Mouse (Mus musculus): ENCODE results near the gene Gpc6. TPM values are rescaled to one million over a fixed set of nuclear protein-coding genes. Genes with fewer than 3 reads are reported as not detected.

Gpc6 gene
- total and polyA plus RNA-seq, 3 experiments: not detected

DNA sequence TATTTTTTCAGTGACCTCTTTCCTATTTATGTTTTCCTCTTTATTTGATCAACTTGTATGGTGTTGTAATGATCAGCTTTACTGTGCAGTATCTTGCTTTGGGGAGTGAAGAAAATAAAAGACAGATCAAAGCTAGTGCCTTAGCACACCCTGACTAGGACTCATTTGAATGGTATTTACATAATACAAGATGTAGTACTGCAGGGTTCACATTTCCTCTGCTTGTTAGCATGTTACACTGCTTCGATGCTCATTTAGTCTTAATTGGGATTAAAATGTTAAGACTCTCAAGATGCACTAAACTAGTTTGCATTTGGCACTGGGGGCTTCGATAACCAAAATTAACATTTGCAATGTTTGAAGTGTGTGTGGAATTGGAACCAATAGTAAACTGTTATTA lies 803.6 kb downstream of the Gpc6 start:
- H3K9ac ChIP-seq (ENCODE audit: insufficient read depth, low read depth): no peak overlapping the region
- no peak for DNase-seq (ENCODE audit: extremely low read depth)
- no peaks in the 10 kb centered on the region for H3K36me3 ChIP-seq (replicated peaks in 1 of 2; ENCODE audit: control insufficient read depth in 1 of 2, insufficient read depth in 1 of 2, low read length in 1 of 2)
- H3K79me2 ChIP-seq (replicated peaks; ENCODE audit: control insufficient read depth, extremely low read depth, insufficient read depth, poor library complexity, severe bottlenecking): no peaks in the 10 kb centered on the region
- no peak for TF ChIP-seq RAD21 (IDR thresholded peaks at IDR 0.05; ENCODE audit: low read depth, low read length)
- no peak for TF ChIP-seq CTCF (conservative IDR thresholded peaks at IDR 0.05 in 1 of 2, IDR thresholded peaks at IDR 0.05 in 1 of 2; ENCODE audit: low read depth in 2 of 2, low read length in 2 of 2)
- no peak for TF ChIP-seq MEF2A (IDR thresholded peaks at IDR 0.05; ENCODE audit: borderline replicate concordance, low read depth, low read length)
- no peak for TF ChIP-seq ETS1 (conservative IDR thresholded peaks at IDR 0.05; ENCODE audit: low read depth, low read length)
- TF ChIP-seq SIN3A (IDR thresholded peaks at IDR 0.05; ENCODE audit: low read length): no peak
- no peak for TF ChIP-seq JUN (IDR thresholded peaks at IDR 0.05; ENCODE audit: insufficient read depth, low read depth, low read length)
- TF ChIP-seq USF2 (conservative IDR thresholded peaks at IDR 0.05; ENCODE audit: low read depth, low read length): no peak
- no peak for TF ChIP-seq MYC (IDR thresholded peaks at IDR 0.05; ENCODE audit: low read depth, low read length)
- H3K27me3 ChIP-seq (replicated peaks): no peaks in the 10 kb centered on the region
- no peak overlapping the region for H3K4me2 ChIP-seq (ENCODE audit: insufficient read depth, low read depth, poor library complexity, severe bottlenecking)
- no peak overlapping the region for H3K27ac ChIP-seq (ENCODE audit: insufficient read depth, low read depth)
- dilution Hi-C loops (cut with MboI; ENCODE audit: extremely low pct_ligation_motif_present, extremely low pct_unique_long_range_greater_than_20kb, low sequenced_read_pairs): no loop called here
- no peaks in the 10 kb centered on the region for H3K9me3 ChIP-seq (replicated peaks; ENCODE audit: low read length)
- H3K4me1 ChIP-seq (ENCODE audit: control insufficient read depth in 1 of 2, insufficient read depth in 2 of 2): no peaks in the 10 kb centered on the region
- H3K4me3 ChIP-seq (replicated peaks in 1 of 3; ENCODE audit: low read depth in 2 of 3, low read length in 2 of 3, poor library complexity in 1 of 3): no peak overlapping the region
- in situ Hi-C loops (cut with MboI; ENCODE audit: low pct_ligation_motif_present, low pct_unique_long_range_greater_than_20kb, low sequenced_read_pairs): no loop called here

DNA sequence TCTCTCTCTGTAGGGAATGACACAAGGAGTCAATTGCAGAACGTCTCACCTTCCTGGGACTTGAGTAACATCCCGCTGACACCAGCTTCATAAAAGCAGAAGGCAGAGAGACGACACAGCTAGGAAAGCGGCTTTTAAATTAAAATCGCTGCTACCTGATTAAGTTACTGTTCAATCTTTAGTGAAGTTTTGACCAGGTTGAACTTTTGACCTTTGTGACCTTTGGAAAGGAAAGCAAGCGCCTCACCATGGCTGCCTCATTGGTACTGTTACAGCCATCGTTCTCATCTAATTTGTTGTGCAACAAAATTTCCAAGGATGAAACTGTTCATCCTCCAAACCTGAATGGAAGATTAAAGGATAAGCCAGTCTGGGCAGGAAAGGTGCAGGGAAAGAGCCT lies 830.1 kb downstream of the Gpc6 start:
- H3K27me3 ChIP-seq (replicated peaks): no peaks in the 10 kb centered on the region
- H3K4me3 ChIP-seq (replicated peaks in 1 of 3; ENCODE audit: low read depth in 2 of 3, low read length in 2 of 3, poor library complexity in 1 of 3): no peak overlapping the region
- H3K4me2 ChIP-seq (ENCODE audit: insufficient read depth, low read depth, poor library complexity, severe bottlenecking): no peak overlapping the region
- no peak for TF ChIP-seq PAX5 (IDR thresholded peaks at IDR 0.05; ENCODE audit: low read length)
- no peak for TF ChIP-seq CTCF (conservative IDR thresholded peaks at IDR 0.05 in 1 of 2, IDR thresholded peaks at IDR 0.05 in 1 of 2; ENCODE audit: low read depth in 2 of 2, low read length in 2 of 2)
- TF ChIP-seq GABPA (IDR thresholded peaks at IDR 0.05; ENCODE audit: insufficient replicate concordance, low read depth, low read length): no peak
- no peak for TF ChIP-seq USF2 (conservative IDR thresholded peaks at IDR 0.05; ENCODE audit: low read depth, low read length)
- no peak for TF ChIP-seq CHD1 (IDR thresholded peaks at IDR 0.05; ENCODE audit: low read depth, low read length)
- no peak for TF ChIP-seq RAD21 (IDR thresholded peaks at IDR 0.05; ENCODE audit: low read depth, low read length)
- no peak for TF ChIP-seq HCFC1 (IDR thresholded peaks at IDR 0.05; ENCODE audit: low read depth, low read length)
- TF ChIP-seq EP300 (IDR thresholded peaks at IDR 0.05; ENCODE audit: low read length): no peak
- TF ChIP-seq ZMIZ1 (IDR thresholded peaks at IDR 0.05; ENCODE audit: low read depth, low read length): no peak
- no peak for TF ChIP-seq RCOR1 (conservative IDR thresholded peaks at IDR 0.05; ENCODE audit: low read depth, low read length)
- TF ChIP-seq KAT2A (IDR thresholded peaks at IDR 0.05; ENCODE audit: insufficient replicate concordance, low read length): no peak
- TF ChIP-seq ETS1 (conservative IDR thresholded peaks at IDR 0.05; ENCODE audit: low read depth, low read length): no peak
- TF ChIP-seq TCF12 (IDR thresholded peaks at IDR 0.05; ENCODE audit: low read depth, low read length): no peak
- no peak for TF ChIP-seq ZNF384 (IDR thresholded peaks at IDR 0.05; ENCODE audit: low read depth, low read length)
- no peak for TF ChIP-seq MXI1 (IDR thresholded peaks at IDR 0.05; ENCODE audit: low read depth, low read length)
- no peak for TF ChIP-seq JUND (conservative IDR thresholded peaks at IDR 0.05; ENCODE audit: low read depth, low read length)
- no peak for TF ChIP-seq IRF4 (IDR thresholded peaks at IDR 0.05; ENCODE audit: low read depth, low read length)
- TF ChIP-seq MYC (IDR thresholded peaks at IDR 0.05; ENCODE audit: low read depth, low read length): no peak
- no peak for TF ChIP-seq ELF1 (IDR thresholded peaks at IDR 0.05; ENCODE audit: low read depth, low read length)
- H3K36me3 ChIP-seq (replicated peaks in 1 of 2; ENCODE audit: control insufficient read depth in 1 of 2, insufficient read depth in 1 of 2, low read length in 1 of 2): no peaks in the 10 kb centered on the region
- DNase-seq (ENCODE audit: extremely low read depth): no peak
- no peak overlapping the region for H3K27ac ChIP-seq (ENCODE audit: insufficient read depth, low read depth)
- H3K4me1 ChIP-seq (ENCODE audit: control insufficient read depth in 1 of 2, insufficient read depth in 2 of 2): no peaks in the 10 kb centered on the region
- in situ Hi-C loops (cut with MboI; ENCODE audit: low pct_ligation_motif_present, low pct_unique_long_range_greater_than_20kb, low sequenced_read_pairs) (no loop called here), dilution Hi-C loops (cut with MboI; ENCODE audit: extremely low pct_ligation_motif_present, extremely low pct_unique_long_range_greater_than_20kb, low sequenced_read_pairs) (no loop called here)
- H3K9ac ChIP-seq (ENCODE audit: insufficient read depth, low read depth): no peak overlapping the region
- H3K9me3 ChIP-seq (replicated peaks; ENCODE audit: low read length): peaks cover 3% of the 10 kb centered on the region
- H3K79me2 ChIP-seq (replicated peaks; ENCODE audit: control insufficient read depth, extremely low read depth, insufficient read depth, poor library complexity, severe bottlenecking): no peaks in the 10 kb centered on the region

Measured in CH12.LX (cell line).